Mouse (Mus musculus) left cerebral cortex, adult 8-10 months (tissue): ENCODE measurements around the gene Tmem200b. TPM values are rescaled to one million over a fixed set of nuclear protein-coding genes. Genes with fewer than 3 reads are reported as not detected.

Experiments used
- DNase-seq, 2 experiments: peaks; one replicate each; pipeline ENCODE4 v3.0.0; 2022; ENCODE audit warnings: low spot score in 2 of 2
- total RNA-seq, 4 experiments: library from RNA; stranded (reverse); gene quantifications; 2 replicates each; pipeline ENCODE4 v1.2.4; 2022

Tmem200b gene
- total RNA-seq: 10 to 100 TPM in 3 of 4 experiments, 1 to 10 TPM in 1; 9.5 to 11.6 (median 10.2) TPM

DNA sequence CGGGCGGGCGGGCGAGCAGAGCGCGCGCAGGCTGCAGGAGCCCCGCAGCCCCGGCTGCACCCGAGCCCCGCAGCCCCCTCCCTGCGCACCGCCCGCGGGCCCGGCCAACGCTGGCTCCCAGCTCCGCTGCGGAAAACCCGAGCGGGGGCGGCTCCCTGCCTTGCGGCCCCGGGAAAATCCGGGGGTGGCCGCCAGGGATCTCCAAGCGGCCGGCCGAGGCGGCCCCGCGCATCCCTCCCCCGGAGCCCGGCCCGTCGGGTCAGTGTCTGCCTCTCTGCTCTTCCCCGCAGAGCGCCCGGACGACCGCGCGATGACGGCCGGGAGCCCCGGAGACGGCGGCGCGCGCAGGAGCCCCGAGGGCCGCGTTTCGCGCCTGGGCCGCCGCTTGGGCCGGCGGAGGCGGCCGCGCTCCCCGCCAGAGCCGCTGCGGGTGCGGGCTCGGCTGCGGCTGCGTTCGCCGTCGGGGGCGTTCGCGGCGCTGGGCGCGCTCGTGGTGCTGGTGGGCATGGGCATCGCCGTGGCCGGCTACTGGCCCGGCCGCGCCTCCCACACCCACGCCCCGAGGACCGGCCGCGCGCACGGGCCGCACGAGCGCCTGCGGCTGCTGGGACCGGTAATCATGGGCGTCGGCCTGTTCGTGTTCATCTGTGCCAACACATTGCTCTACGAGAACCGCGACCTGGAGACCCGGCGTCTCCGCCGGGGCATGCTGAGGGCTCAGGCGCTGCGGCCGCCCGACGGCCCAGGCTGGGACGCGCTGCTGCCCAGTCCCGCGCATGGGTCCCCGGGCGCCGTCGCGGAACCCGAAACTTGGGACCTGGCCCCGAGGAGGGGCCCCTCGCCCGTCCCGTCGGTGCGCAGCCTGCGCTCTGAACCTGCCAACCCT, at the start of gene Tmem200b:
TSS of gene Tmem200b (plus strand) at position 311 of the 886 bp plus-strand sequence.
- no peak for DNase-seq

GRCm38 (mm10) chr4:131872672-131873292, 48.8 kb upstream of the Tmem200b start:
- DNase-seq: no peak

- DNase-seq: peak; percentile 76 to 94
These were observed 48.0 kb upstream of the Tmem200b start, which contains the start of gene Srsf4 for GRCm38 (mm10) chr4:131873293-131874168. Gene Srsf4 (plus strand): TSS chr4:131873617.

GRCm38 (mm10) chr4:131874169-131874536, 47.4 kb upstream of the Tmem200b start:
- DNase-seq: no peak

DNA sequence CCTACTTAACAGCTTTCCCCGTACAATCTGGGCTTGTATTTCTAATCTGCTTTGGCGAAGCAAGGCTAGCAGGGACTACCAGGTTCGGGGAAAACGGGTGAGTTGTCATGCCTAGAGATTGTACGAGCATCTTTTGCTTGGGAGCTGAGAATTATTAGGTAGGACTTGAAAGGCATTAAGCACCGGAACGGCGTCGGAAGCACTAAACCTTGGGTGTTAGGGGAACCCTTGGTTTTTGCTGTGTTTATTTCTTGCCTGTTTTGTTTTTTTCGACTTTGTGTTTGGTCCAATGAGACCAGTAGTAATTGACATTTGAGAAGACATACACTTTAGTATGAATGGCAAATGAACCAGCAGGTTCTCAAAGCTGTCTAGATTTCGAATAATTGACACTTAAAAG, 47.0 kb upstream of the Tmem200b start:
- DNase-seq: no peak

- DNase-seq: no peak
These were observed 46.3 kb upstream of the Tmem200b start for GRCm38 (mm10) chr4:131875242-131875641.

DNA sequence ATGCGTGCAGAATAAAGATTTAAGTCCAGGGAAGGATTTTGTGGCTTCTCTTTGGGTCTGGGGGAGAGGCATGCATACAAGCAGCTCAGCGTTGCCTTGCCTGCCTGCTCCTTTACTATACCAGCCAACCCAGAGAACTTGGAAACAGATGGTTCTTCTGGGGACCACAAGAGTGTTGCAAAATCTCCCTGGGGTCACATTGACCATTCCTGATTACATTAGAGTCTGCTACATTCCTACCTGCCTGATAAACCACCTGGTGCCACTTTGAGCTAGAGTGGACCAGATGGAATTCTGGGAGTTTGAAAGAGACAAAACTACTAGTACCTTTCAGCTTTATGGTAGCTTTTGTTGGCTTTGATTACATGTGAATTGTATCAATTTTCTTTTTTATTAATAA, 44.7 kb upstream of the Tmem200b start:
- no peak for DNase-seq

- DNase-seq: no peak
These were observed 41.9 kb upstream of the Tmem200b start for GRCm38 (mm10) chr4:131879692-131880091.

DNA sequence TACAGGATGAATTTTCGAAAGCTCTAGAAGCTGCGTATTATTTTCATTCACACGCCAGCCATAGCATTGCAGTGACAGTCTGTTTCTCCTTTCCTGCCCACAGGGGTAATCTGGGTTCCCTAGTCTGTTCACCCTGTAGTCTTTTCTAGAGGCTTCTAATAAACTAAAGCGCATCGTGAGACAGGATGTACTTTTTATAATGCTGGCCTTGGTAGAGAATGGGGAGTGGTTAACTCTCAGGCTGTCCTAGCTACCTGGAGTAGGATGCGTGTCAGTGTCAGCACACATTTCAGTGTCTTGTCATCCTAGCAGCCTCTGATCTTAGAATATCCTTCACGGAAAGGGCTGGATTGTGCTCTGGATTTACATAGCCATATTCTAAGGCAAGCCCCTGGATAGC, 40.3 kb upstream of the Tmem200b start:
- DNase-seq: no peak

- DNase-seq: no peak
These were observed 38.0 kb upstream of the Tmem200b start for GRCm38 (mm10) chr4:131883571-131883970.

GRCm38 (mm10) chr4:131885376-131885775, 36.2 kb upstream of the Tmem200b start:
- DNase-seq: no peak

DNA sequence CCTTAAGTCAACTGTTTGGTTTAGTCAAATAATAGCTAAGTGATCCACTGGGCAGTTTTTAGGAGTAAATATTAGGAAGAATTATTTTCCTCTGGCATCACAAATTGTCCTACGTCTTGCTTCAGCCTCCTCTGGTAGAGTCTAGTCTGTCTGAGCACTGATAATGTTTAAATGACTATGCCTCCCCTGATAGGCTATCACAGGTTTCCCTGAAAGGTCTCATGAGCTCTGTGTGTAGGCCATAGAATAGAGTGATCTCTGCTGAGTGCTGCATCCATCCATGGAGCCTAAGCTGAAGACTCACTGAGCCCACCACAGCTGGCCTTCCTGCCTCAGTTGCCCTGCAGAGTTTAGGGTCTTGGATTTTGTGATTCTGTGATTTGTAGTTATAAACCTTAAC, 33.0 kb upstream of the Tmem200b start:
- DNase-seq: no peak

- no peak for DNase-seq
These were observed 30.9 kb upstream of the Tmem200b start for GRCm38 (mm10) chr4:131890692-131891091.

DNA sequence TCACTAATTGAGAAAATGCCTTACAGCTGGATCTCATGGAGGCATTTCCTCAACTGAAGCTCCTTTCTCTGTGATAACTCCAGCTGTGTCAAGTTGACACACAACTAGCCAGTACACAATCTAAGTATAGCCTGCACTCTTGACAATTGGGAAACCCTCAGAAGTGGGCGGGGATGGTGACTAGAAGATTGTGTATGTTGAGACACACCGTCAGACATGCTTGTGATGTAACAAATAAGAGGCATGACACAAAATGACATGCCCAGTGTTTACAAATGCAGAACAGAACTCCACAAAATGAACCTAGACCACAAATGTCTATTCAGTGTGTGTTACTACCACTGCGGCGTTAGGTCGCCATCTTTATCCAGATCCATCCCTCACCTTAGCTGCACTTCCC, 24.5 kb upstream of the Tmem200b start:
- DNase-seq: no peak

DNA sequence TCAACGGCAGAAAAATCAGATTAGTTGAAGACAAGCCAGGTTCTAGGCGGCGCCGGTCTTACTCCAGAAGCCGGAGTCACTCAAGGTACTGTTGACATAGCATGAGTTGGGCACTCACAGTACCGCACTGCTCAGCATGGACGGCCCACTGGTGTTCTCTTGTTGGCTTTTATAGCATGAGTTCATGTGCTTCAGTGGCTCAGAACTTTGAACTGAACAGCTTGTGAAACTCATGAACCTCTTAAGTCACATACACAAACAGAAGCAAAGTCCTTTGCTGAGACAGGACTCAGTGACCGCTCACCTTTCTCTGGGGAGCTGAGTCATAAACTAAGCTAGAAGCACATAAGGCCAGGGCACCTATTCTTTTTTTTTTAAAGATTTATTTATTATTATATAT, 23.8 kb upstream of the Tmem200b start:
- DNase-seq: no peak

GRCm38 (mm10) chr4:131898503-131899179, 22.9 kb upstream of the Tmem200b start:
- no peak for DNase-seq

DNA sequence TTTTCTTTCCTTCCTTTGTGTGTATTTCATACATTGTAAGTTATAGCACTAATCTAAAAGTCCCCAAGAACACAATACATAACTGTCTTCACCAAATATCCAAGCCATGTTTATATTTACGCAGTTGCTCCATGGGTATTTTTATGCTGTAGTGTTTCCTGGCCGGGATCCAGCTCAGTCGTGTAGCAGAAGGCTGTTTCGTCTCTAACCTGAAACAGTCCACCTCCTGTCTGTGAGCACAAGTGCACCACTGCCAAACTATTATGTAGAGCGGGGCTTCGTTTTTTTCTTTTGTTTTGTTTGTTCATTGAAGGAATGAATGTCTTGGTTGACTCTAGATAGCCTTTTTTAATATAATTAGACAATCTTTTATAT, 22.4 kb upstream of the Tmem200b start:
- no peak for DNase-seq

GRCm38 (mm10) chr4:131901090-131901489, 20.5 kb upstream of the Tmem200b start:
- no peak for DNase-seq

- DNase-seq: no peak
These were observed 17.1 kb upstream of the Tmem200b start for GRCm38 (mm10) chr4:131904478-131904877.

DNA sequence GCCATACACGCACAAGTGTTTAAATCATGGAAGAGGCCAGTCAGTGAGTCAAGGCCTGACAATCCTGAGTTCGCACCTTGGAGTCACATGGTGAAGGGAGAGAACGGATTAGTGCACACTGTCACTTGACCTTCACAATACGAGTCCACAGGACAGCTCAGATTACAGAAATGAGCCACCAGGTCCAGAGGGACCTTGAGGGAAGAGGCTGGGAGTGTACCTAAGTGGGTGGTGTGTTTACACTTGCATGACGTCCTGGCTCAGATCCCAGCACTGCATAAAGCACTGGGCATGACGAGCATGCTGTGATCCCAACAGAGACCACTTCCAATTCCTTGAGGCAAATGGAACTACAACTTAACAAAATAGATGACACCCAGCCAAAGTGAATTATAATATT, 15.1 kb upstream of the Tmem200b start:
- no peak for DNase-seq

DNA sequence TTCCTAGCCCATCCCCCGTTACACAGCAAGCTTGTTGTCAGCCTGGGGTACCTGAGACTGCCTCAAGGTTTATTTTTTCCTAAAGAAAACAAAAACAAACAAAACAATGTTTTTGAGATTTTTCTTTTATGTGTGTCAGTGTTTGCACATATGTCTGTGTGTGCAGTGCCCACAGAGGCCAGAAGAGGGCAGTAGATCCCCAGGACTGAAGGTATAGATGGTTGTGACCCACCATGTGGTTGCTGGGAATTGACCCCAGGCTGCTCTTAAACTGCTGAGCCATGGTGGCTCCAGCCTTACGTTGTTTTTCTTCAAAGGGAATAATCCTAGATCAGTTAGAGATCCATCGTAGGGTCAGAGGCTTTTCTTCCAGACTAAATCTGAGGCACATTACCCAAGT, 13.7 kb upstream of the Tmem200b start:
- DNase-seq: no peak
